Mouse (Mus musculus): Measurements from ENCODE around the gene Ptprh.

- TF ChIP-seq CTCF (IDR thresholded peaks at IDR 0.05; ENCODE audit: low read depth, low read length) (no peak), POLR2A (IDR thresholded peaks at IDR 0.05; ENCODE audit: insufficient read depth, low read length) (no peak), EP300 (IDR thresholded peaks at IDR 0.05; ENCODE audit: insufficient read depth, low read depth, low read length) (no peak)
Measured at GRCm38 (mm10) chr7:4539019-4539418, 64.8 kb downstream of the Ptprh start.
